Comparison of ENCODE assay signal across 26 mouse cellular contexts in genomic region chr11:14169478-14169877, GRCm38 (mm10).
"Had no signal": no experiment of that assay in that cellular context is flagged by ENCODE, and none has a peak within 500 bp of the region (broad histone marks: within the 10 kb centered on the region; RNA-seq: fewer than 3 reads in every experiment).

No protein-coding gene starts in this region.

- DNase-seq: gastrocnemius, postnatal 14 days; gastrocnemius, postnatal 36 days; heart, adult 11 months; heart, adult 2 months; heart, postnatal 14 days; heart, postnatal 36 days; kidney, adult 11 months; kidney, adult 2 months; kidney, adult 9 months; kidney, postnatal 14 days; kidney, postnatal 36 days; layer of hippocampus, adult 9-11 months; layer of hippocampus, postnatal 36 days; left cerebral cortex, postnatal 4 days; liver, embryonic 13.5 days had no signal

- H3K27ac ChIP-seq: heart, adult 2 months; heart, embryonic 13.5 days; heart, embryonic 15.5 days; hindbrain, embryonic 13.5 days; hindbrain, embryonic 15.5 days; hindbrain, postnatal 0 days; kidney, embryonic 15.5 days; kidney, postnatal 0 days; limb, embryonic 13.5 days; limb, embryonic 15.5 days; liver, embryonic 13.5 days had no signal

- H3K4me1 ChIP-seq: heart, embryonic 13.5 days; heart, embryonic 15.5 days; hindbrain, embryonic 13.5 days; hindbrain, embryonic 15.5 days; kidney, embryonic 15.5 days; limb, embryonic 13.5 days; limb, embryonic 15.5 days; liver, embryonic 13.5 days had no signal

- ATAC-seq: hindbrain, postnatal 0 days; intestine, embryonic 16.5 days had no signal

- H3K27me3 ChIP-seq: heart, embryonic 13.5 days; heart, embryonic 15.5 days; hindbrain, embryonic 13.5 days; hindbrain, embryonic 15.5 days; kidney, embryonic 15.5 days; limb, embryonic 13.5 days; limb, embryonic 15.5 days; liver, embryonic 13.5 days had no signal

- H3K4me2 ChIP-seq: heart, embryonic 11.5 days; heart, embryonic 13.5 days; heart, embryonic 15.5 days; hindbrain, embryonic 13.5 days; hindbrain, embryonic 15.5 days; kidney, embryonic 15.5 days; limb, embryonic 13.5 days; limb, embryonic 15.5 days; liver, embryonic 13.5 days had no signal

- H3K9ac ChIP-seq: heart, embryonic 13.5 days; heart, embryonic 15.5 days; hindbrain, embryonic 13.5 days; hindbrain, embryonic 15.5 days; kidney, embryonic 15.5 days; limb, embryonic 13.5 days; limb, embryonic 15.5 days; liver, embryonic 13.5 days had no signal

- H3K9me3 ChIP-seq: heart, embryonic 13.5 days; heart, embryonic 15.5 days; hindbrain, embryonic 13.5 days; kidney, embryonic 15.5 days; limb, embryonic 13.5 days; limb, embryonic 15.5 days; liver, embryonic 13.5 days had no signal

- H3K36me3 ChIP-seq: heart, embryonic 13.5 days; heart, embryonic 15.5 days; hindbrain, embryonic 13.5 days; hindbrain, embryonic 15.5 days; kidney, embryonic 15.5 days; limb, embryonic 13.5 days; limb, embryonic 15.5 days; liver, embryonic 13.5 days had no signal

- H3K4me3 ChIP-seq: heart, adult 2 months; heart, embryonic 13.5 days; heart, embryonic 15.5 days; hindbrain, embryonic 13.5 days; hindbrain, embryonic 15.5 days; kidney, embryonic 15.5 days; limb, embryonic 13.5 days; limb, embryonic 15.5 days; liver, embryonic 13.5 days had no signal
